Mouse (Mus musculus): ENCODE data around the gene Ccnb1. TPM values are rescaled to one million over a fixed set of nuclear protein-coding genes. Genes with fewer than 3 reads are reported as not detected.
"Not testable (repeated sequence)": the region's sequence is repeated elsewhere in the genome, so short reads cannot be mapped to it uniquely, and the experiment has no call there.

The Ccnb1 gene
- 1.5 and 1.6 TPM in 2 replicates for polyA plus RNA-seq (2012; rRNA removed)

GRCm38 (mm10) chr13:100786414-100786867, at the start of gene Ccnb1:
Gene Ccnb1, minus strand, starts transcription at chr13:100786570.
- peak; percentile 50 to 91 for DNase-seq (ENCODE audit: extremely low spot score in 1 of 2, low spot score in 1 of 2)

GRCm38 (mm10) chr13:100834777-100835176, 48.4 kb upstream of the Ccnb1 start:
- no peak for DNase-seq (ENCODE audit: extremely low spot score in 1 of 2, low spot score in 1 of 2)

GRCm38 (mm10) chr13:100833640-100834002, 47.3 kb upstream of the Ccnb1 start:
- DNase-seq (ENCODE audit: extremely low spot score in 1 of 2, low spot score in 1 of 2), result no peak

- peak; percentile 99 to 100 for DNase-seq (ENCODE audit: extremely low spot score in 1 of 2, low spot score in 1 of 2)
These were observed 46.6 kb upstream of the Ccnb1 start, which contains the start of gene Slc30a5 for GRCm38 (mm10) chr13:100832741-100833639. Gene Slc30a5, minus strand, starts transcription at chr13:100833427.

GRCm38 (mm10) chr13:100832188-100832587, 45.8 kb upstream of the Ccnb1 start:
- DNase-seq (ENCODE audit: extremely low spot score in 1 of 2, low spot score in 1 of 2), result no peak

GRCm38 (mm10) chr13:100831123-100831522, 44.8 kb upstream of the Ccnb1 start:
- DNase-seq (ENCODE audit: extremely low spot score in 1 of 2, low spot score in 1 of 2), result no peak

GRCm38 (mm10) chr13:100825627-100826410, 39.4 kb upstream of the Ccnb1 start:
- DNase-seq (ENCODE audit: extremely low spot score in 1 of 2, low spot score in 1 of 2), result no peak

- DNase-seq (ENCODE audit: extremely low spot score in 1 of 2, low spot score in 1 of 2), result no peak
These were observed 38.5 kb upstream of the Ccnb1 start for GRCm38 (mm10) chr13:100824916-100825315.

GRCm38 (mm10) chr13:100824306-100824705, 37.9 kb upstream of the Ccnb1 start:
- no peak for DNase-seq (ENCODE audit: extremely low spot score in 1 of 2, low spot score in 1 of 2)

- DNase-seq (ENCODE audit: extremely low spot score in 1 of 2, low spot score in 1 of 2), result no peak
These were observed 37.5 kb upstream of the Ccnb1 start for GRCm38 (mm10) chr13:100823863-100824262.

- DNase-seq (ENCODE audit: extremely low spot score in 1 of 2, low spot score in 1 of 2), result no peak
These were observed 28.1 kb upstream of the Ccnb1 start for GRCm38 (mm10) chr13:100814451-100814850.

- DNase-seq (ENCODE audit: extremely low spot score in 1 of 2, low spot score in 1 of 2), result no peak
These were observed 19.4 kb upstream of the Ccnb1 start for GRCm38 (mm10) chr13:100805776-100806175.

- no peak for DNase-seq (ENCODE audit: extremely low spot score in 1 of 2, low spot score in 1 of 2)
These were observed 10.8 kb upstream of the Ccnb1 start for GRCm38 (mm10) chr13:100797171-100797570.

- DNase-seq (ENCODE audit: extremely low spot score in 1 of 2, low spot score in 1 of 2), result no peak
These were observed 2.7 kb upstream of the Ccnb1 start for GRCm38 (mm10) chr13:100789083-100789482.

GRCm38 (mm10) chr13:100788057-100788456, 1.7 kb upstream of the Ccnb1 start:
- not testable (repeated sequence) for DNase-seq (ENCODE audit: extremely low spot score in 1 of 2, low spot score in 1 of 2)

GRCm38 (mm10) chr13:100787316-100788010, 1.1 kb upstream of the Ccnb1 start:
- no peak for DNase-seq (ENCODE audit: extremely low spot score in 1 of 2, low spot score in 1 of 2)

GRCm38 (mm10) chr13:100785806-100786413, 460 bp downstream of the Ccnb1 start:
- DNase-seq (ENCODE audit: extremely low spot score in 1 of 2, low spot score in 1 of 2), result no peak

GRCm38 (mm10) chr13:100777491-100777890, 8.9 kb downstream of the Ccnb1 start:
- DNase-seq (ENCODE audit: extremely low spot score in 1 of 2, low spot score in 1 of 2), result no peak

- DNase-seq (ENCODE audit: extremely low spot score in 1 of 2, low spot score in 1 of 2), result no peak
These were observed 9.7 kb downstream of the Ccnb1 start for GRCm38 (mm10) chr13:100776710-100777109.

- no peak for DNase-seq (ENCODE audit: extremely low spot score in 1 of 2, low spot score in 1 of 2)
These were observed 10.3 kb downstream of the Ccnb1 start for GRCm38 (mm10) chr13:100776056-100776419.

All from frontal cortex, adult 2 months (tissue).